Mouse (Mus musculus) gastrocnemius, adult 8-10 months (tissue): ENCODE measurements at regions not wholly inside any gene's neighbourhood (a gene's known extent, or its start where the extent isn't known, plus 50 kb on each side); places are given as distances from the start of the nearest gene placed in this dataset.

ENCODE experiments used
- DNase-seq, 2 experiments: peaks; one replicate each; pipeline ENCODE4 v3.0.0; 2022; ENCODE audit warnings: low spot score in 2 of 2

- peak; percentile 2 to 3 for DNase-seq
These were observed 50.9 kb upstream of the Vmn2r9 start for GRCm38 (mm10) chr5:108903134-108903923.
